Mouse (Mus musculus) ES-E14 (cell line): ENCODE measurements around the gene Ssbp2. TPM values are rescaled to one million over a fixed set of nuclear protein-coding genes. Genes with fewer than 3 reads are reported as not detected.

Experiments used
- DNase-seq: peaks from one replicate; pipeline ENCODE4 v3.0.0-alpha.2; 2013; ENCODE audit warnings: low read depth, low spot score
- H3K27ac ChIP-seq: 2 replicates; pipeline ENCODE4 v1.5.1; 2012; ENCODE audit warnings: low read depth, mild to moderate bottlenecking, low read length, moderate library complexity, mixed read lengths; ENCODE audit not compliant: poor library complexity, insufficient read depth, severe bottlenecking
- H3K36me3 ChIP-seq: 2 replicates; pipeline ENCODE4 v1.6.1; 2012; ENCODE audit warnings: mild to moderate bottlenecking, low read length, moderate library complexity, mixed read lengths; ENCODE audit not compliant: control insufficient read depth, poor library complexity, insufficient read depth, severe bottlenecking
- H3K4me1 ChIP-seq, 2 experiments: fragments of 150-350 bp in 1 of 2; sonication (generic) in 1 of 2; 2 replicates each; pipeline ENCODE4 v1.6.1; 2012; ENCODE audit warnings: low read length in 2 of 2, mild to moderate bottlenecking in 1 of 2, mixed read lengths in 1 of 2; ENCODE audit not compliant: control insufficient read depth in 2 of 2, insufficient read depth in 2 of 2, poor library complexity in 1 of 2
- H3K4me3 ChIP-seq, 2 experiments: fragments of 150-350 bp in 1 of 2; sonication (generic) in 1 of 2; 2 replicates each; pipeline ENCODE4 v1.5.1; 2012; ENCODE audit warnings: low read length in 2 of 2, low read depth in 1 of 2, mild to moderate bottlenecking in 1 of 2, mixed read lengths in 1 of 2; ENCODE audit not compliant: insufficient read depth in 1 of 2, poor library complexity in 1 of 2, severe bottlenecking in 1 of 2
- H3K9ac ChIP-seq: 2 replicates; pipeline ENCODE4 v1.6.1; 2012; ENCODE audit warnings: low read depth, mild to moderate bottlenecking, low read length, mixed read lengths; ENCODE audit not compliant: poor library complexity, insufficient read depth, severe bottlenecking
- H3K9me3 ChIP-seq: fragments of 150-350 bp; sonication (generic); 2 replicates; pipeline ENCODE4 v1.6.1; 2012; ENCODE audit warnings: low read depth, mild to moderate bottlenecking, low read length; ENCODE audit not compliant: control insufficient read depth, insufficient read depth
- CHD2 ChIP-seq: IDR thresholded peaks from 2 replicates; pipeline ENCODE4 v1.6.1; 2014; ENCODE audit warnings: mild to moderate bottlenecking, low read depth, low read length, inconsistent platforms
- HCFC1 ChIP-seq: IDR thresholded peaks from 2 replicates; pipeline ENCODE4 v1.6.1; 2012; ENCODE audit warnings: low read length, inconsistent platforms, borderline replicate concordance; ENCODE audit not compliant: insufficient read depth
- MAFK ChIP-seq: IDR thresholded peaks from 2 replicates; pipeline ENCODE4 v1.6.1; 2014; ENCODE audit warnings: mild to moderate bottlenecking, low read depth, low read length, inconsistent platforms; ENCODE audit not compliant: insufficient read depth
- ZC3H11A ChIP-seq: IDR thresholded peaks from 2 replicates; pipeline ENCODE4 v1.6.1; 2012; ENCODE audit warnings: low read depth, mild to moderate bottlenecking, inconsistent platforms, low read length, borderline replicate concordance
- ZNF384 ChIP-seq: IDR thresholded peaks from 2 replicates; pipeline ENCODE4 v1.6.1; 2012; ENCODE audit warnings: low read depth, low read length, inconsistent platforms
- in situ Hi-C, 2 experiments: fragments of 600-800 bp; cut with MboI; formaldehyde crosslinking; loops; one replicate each; pipeline ENCODE4 v1.15.1; 2025; ENCODE audit warnings: low sequenced_read_pairs in 2 of 2, inconsistent platforms in 1 of 2; ENCODE audit not compliant: unreplicated experiment in 2 of 2
- total RNA-seq: library from RNA; depleted of rRNA; stranded (reverse); fragments of 300-350 nt; gene quantifications from 2 replicates; pipeline ENCODE4 v1.2.3, GENCODE M21; 2012

Ssbp2 gene
- total RNA-seq, 1 experiment = 7.2 TPM

- in situ Hi-C loops = no loop called here
- no peak overlapping the region for H3K9ac ChIP-seq
- no peak overlapping the region for H3K4me3 ChIP-seq
- H3K4me1 ChIP-seq = no peaks in the 10 kb centered on the region
- H3K27ac ChIP-seq = no peak overlapping the region
- no peaks in the 10 kb centered on the region for H3K9me3 ChIP-seq
- no peak for TF ChIP-seq CHD2
- no peak for TF ChIP-seq ZNF384
- no peak for TF ChIP-seq MAFK
- TF ChIP-seq ZC3H11A = no peak
- TF ChIP-seq HCFC1 = no peak
- DNase-seq = no peak
- H3K36me3 ChIP-seq = no peaks in the 10 kb centered on the region
Measured at GRCm38 (mm10) chr13:91484303-91484702, 24.2 kb downstream of the Ssbp2 start.

GRCm38 (mm10) chr13:91492133-91492532, 32.0 kb downstream of the Ssbp2 start:
- in situ Hi-C loops = no loop called here
- Histone ChIP-seq H3K27ac (no peak overlapping the region), H3K4me3 (no peak overlapping the region), H3K4me1 (no peaks in the 10 kb centered on the region), H3K36me3 (no peaks in the 10 kb centered on the region), H3K9me3 (no peaks in the 10 kb centered on the region), H3K9ac (no peak overlapping the region)
- no peak for DNase-seq
- no peak for TF ChIP-seq ZNF384
- TF ChIP-seq HCFC1 = no peak
- no peak for TF ChIP-seq MAFK
- no peak for TF ChIP-seq ZC3H11A
- TF ChIP-seq CHD2 = no peak

DNA sequence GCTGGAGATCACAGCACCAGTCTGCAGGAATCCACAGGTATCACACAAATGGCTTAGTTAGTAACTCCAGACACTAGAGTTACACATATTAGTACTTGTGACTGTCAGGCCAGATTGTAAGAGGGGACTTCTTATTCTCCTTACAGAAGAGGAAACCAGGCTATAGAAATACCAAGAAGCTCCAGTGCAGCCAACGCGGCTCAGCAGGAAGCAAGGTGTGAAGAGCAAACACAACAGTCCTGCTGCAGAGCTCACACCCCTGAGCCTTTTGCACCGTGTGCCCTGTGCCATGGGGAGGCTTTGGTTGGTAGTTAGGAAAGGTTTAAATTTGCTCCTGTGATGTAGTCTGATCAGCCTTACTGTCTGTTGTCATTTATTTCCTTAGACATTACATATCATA, 37.0 kb downstream of the Ssbp2 start:
- TF ChIP-seq ZNF384 = no peak
- no peak for TF ChIP-seq MAFK
- no peak for TF ChIP-seq ZC3H11A
- TF ChIP-seq HCFC1 = no peak
- TF ChIP-seq CHD2 = no peak
- H3K4me1 ChIP-seq = no peaks in the 10 kb centered on the region
- no peak overlapping the region for H3K9ac ChIP-seq
- H3K36me3 ChIP-seq = no peaks in the 10 kb centered on the region
- no peak overlapping the region for H3K4me3 ChIP-seq
- H3K9me3 ChIP-seq = no peaks in the 10 kb centered on the region
- in situ Hi-C loops = no loop called here
- no peak overlapping the region for H3K27ac ChIP-seq
- DNase-seq = no peak

GRCm38 (mm10) chr13:91501735-91502134, 41.7 kb downstream of the Ssbp2 start:
- Histone ChIP-seq H3K4me3 (no peak overlapping the region), H3K9ac (no peak overlapping the region), H3K27ac (no peak overlapping the region), H3K9me3 (no peaks in the 10 kb centered on the region), H3K36me3 (no peaks in the 10 kb centered on the region), H3K4me1 (no peaks in the 10 kb centered on the region)
- in situ Hi-C loops = no loop called here
- TF ChIP-seq HCFC1 (no peak), ZC3H11A (no peak), CHD2 (no peak), ZNF384 (no peak), MAFK (no peak)
- no peak for DNase-seq
